Mouse (Mus musculus) A20 (cell line): ENCODE measurements at regions not wholly inside any gene's neighbourhood (a gene's known extent, or its start where the extent isn't known, plus 50 kb on each side); places are given as distances from the start of the nearest gene placed in this dataset.
A peak's percentile ranks its signal among the peaks of the same experiment; 100 is the strongest.

Source experiments
- DNase-seq: peaks from one replicate; pipeline ENCODE4 v3.0.0-alpha.2; 2011; ENCODE audit warnings: low read depth, low spot score

DNA sequence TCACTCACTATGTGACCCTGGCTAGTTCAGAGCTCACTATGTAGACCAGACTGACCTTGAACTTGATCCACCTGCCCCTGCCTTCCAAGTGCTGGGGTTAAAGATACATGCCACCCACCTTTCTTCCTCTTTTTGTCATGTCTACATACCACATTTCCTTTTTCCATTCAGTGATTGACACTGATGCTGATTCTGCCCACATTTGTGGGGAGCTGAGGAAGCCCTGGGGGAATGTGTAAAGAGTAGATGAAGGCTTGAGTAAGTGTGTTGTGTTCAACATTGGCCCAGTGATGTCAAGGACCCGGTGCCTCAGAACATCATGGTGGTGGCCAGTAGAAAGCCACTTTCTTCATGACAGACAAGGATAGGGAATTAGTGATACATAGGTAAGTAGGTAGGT lies 201.3 kb downstream of the Rpap3 start:
- DNase-seq: no peak

DNA sequence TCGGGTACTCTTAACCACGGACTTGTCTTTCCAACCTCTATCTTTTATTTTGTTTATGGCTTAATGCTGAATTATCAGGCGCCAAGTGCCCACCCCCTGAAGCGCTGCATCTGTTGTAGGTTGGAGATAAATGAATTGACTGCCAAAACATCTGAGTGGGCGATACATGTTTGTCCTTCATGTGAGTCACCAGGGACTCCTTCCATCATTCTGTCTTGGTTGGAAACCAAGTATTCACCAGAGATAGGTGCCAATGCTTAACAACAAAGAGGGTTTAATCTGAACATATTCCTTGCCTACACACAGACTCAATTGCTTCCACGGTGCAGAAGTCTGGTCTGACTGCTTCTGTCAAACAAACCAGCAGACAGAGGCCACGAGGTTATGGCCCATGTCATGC lies 203.6 kb downstream of the Rpap3 start:
- DNase-seq: no peak

DNA sequence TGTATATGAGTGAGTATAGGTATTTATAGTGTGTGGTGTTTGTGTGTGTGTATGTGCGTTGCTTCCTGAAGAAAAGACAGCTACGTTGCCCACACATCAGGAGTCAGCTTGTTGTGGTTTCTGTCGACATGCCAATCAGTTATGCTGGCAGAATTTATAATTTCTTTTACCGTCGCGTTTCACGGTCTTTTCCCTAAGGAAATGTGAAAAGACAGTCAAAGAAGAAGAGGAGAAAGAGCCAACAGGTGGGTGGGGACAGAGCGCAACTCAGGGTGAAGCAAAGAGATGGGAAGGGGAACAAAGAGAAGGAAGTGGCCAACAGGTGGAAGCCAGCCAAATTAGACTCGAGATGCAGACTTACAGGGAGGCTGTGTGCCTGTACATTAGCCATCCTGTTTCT lies 204.2 kb downstream of the Rpap3 start:
- DNase-seq: no peak

DNA sequence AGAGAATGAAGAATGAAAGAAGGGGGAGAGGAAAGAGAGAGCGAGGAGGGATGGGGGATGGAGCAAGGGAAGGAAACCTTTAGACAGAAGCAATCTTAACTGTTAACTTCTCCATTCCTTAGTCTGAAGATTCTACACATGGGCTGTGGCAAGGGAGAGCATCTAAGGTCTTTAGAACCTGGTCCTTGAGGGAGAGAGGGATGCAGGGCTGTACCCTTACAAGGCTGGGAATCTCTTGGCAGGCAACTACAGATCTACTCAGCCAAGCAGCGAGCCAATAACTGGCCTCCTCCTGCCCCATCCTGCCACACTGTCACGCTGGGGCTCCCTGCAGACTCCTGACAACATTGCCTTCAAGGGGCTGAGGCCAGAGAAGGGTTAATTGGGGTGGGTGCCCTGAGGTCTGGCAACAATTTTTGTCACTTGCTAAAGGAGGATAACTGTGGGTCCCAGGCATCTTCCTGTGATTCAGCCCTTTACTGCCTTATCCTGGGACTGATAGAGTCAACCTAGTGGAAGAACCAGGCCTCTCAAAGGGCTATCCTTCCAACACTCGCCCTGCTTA lies 205.7 kb downstream of the Rpap3 start:
- DNase-seq: no peak

DNA sequence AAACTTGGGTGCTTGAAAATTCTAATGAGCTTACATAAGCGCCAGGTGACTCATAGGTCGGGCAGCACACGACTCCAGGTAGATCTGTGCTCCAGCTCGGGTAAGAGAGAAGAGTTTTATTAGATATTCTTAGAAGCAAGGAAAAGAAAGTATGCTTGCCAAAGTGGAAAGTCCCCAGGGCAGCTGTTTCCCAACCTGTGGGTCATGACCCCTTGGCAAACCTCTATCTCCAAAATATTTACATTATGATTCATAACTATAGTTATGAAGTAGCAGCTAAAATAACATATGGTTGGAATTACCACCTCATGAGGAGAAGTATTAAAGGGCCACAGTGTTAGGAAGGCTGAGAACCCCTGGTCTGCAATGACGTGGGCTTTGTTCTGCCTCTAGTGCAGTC lies 206.4 kb downstream of the Rpap3 start:
- DNase-seq: no peak

DNA sequence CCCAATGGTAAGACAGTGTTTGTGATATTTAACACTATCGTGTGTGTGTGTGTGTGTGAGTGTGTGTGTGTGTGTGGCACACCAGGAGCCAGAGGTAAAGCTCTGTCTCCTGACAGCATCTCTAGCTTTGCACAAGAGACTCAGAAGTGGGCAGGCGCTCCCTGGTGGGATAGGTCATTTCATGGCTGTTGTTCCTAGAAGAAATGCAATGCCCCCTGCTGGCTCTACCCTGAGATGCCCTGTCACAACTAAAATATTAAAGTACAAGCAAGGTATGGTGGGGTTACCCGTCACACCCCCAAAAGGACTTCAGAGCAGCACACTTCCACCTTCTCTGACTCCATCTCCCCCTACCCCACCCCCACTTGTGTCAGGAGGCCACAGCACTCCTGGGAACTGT lies 207.2 kb downstream of the Rpap3 start:
- DNase-seq: peak; percentile 33

DNA sequence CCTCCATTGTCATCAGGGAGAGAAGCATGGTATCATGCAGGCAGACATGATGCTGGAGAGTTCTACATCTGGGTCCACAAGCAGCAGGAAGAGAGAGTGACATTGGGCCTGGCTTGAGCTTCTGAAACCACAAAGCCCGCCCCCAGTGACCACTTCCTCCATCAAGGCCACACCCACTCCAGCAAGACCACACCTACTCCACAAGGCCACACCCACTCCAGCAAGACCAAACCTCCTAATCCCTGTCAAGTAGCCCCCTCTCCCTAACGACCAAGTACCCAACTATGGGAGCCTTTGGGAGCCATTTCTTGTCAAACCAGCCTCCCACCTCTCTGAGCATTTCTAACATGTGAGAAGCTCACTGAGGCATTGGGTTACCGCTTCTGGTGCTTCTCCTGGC lies 209.6 kb downstream of the Rpap3 start:
- no peak for DNase-seq

DNA sequence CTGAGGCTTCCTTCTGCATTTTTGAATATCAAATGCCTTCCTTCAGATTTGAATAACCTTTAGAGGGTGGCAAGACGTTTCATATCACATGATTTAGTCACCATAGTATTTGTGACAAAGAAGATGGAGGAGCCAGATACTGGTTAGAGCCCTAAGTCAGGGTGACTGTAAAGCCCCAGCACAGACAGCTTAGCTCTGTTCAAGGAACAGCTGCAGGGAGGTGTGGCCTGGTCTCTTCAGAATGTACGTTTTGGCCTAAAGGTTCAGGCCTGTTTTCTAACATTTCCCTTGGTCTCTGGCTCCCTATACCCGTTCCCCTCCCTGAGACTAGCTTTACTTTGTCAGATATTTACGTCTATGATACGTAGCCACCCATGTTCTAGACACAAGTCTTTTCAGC lies 212.3 kb downstream of the Rpap3 start:
- DNase-seq: no peak

DNA sequence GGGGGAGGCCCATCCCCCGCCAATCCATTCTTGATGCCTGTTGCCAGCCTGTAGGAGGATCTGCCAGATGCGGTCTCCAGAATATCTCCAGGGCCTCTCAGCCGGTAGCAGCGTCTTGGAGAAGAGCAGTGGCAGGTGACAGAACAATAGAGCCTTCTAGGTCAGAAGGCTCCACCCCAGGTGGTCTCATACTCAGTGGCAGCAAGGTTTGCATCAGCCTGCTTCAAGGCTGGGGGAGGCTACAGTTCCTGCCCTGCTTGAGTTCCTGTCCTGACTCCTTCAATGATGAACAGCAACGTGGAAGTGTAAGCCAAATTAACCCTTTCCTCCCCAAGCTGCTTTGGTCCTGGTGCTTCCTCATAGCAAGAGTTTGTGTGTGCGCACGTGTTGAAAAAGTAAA lies 213.8 kb downstream of the Rpap3 start:
- no peak for DNase-seq

DNA sequence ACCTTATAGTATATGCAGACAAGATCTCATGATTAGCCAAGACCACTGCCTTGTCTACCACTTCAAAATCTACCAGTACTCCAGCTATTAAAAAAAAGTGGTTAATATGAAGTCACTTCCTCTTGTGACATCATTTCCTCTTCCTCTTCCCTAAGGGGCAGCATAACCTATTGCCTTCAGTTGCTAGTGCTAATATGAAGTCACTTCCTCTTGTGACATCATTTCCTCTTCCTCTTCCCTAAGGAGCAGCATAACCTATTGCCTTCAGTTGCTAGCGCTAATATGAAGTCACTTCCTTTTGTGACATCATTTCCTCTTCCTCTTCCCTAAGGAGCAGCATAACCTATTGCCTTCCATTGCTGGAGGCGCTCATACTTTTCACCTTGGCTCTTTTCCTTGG lies 218.2 kb downstream of the Rpap3 start:
- DNase-seq: no peak

DNA sequence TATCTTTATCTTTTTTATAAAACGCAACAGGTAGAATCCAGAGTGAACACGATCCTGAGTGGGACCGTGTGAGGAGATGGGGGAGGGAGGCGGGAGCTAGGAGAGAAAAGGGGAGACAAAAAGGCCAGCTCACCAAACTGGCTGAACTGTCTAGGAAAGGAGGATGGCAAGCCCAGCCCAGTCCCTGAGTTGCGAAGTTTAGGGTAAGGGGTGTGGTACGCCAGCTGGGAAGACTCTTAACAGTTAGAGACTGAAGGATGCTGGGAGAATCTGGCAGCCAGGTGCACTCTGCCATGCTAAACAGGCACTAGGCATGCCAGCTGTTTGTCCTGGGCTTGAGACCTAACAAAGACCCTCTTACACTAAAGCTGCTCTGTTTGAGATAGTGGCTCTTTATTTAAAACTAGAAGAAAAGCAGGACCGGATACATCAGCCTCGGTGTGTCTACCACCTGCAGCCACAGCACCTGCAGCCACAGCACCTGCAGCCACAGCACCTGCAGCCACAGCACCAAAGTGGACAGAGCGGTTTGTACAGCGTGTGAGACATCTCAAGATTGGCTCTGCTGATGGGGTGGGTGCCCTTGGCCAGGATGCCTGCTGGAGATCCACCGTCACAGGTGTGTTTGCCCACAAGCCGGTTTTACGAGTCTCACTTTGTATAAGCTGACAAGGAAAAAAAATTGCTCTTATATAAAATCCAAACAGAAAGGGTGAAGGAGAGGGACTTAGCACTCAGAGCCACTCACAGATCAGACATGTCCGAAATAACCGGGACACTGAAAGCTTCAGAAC lies 225.1 kb upstream of the Amigo2 start:
- DNase-seq: peak; percentile 31

DNA sequence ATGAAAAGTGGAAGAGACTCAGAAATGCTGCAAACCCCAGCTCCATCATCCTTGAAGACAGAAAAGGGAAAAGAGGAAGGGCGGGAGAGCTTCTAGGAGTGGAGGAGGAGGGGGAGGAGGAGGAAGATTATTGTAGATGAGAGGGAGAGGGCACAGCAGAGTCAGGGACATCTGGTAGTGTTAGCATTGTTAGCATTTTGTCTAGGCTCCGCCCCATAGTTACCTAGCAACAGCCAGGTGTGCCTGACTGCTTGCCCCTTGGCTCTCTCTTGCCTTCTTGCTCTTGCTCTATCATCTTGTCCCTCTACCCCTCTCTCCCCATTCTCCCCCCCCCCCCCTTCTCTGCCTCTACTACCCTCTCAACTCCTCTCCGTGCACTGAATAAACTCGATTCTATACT lies 224.4 kb upstream of the Amigo2 start:
- no peak for DNase-seq

DNA sequence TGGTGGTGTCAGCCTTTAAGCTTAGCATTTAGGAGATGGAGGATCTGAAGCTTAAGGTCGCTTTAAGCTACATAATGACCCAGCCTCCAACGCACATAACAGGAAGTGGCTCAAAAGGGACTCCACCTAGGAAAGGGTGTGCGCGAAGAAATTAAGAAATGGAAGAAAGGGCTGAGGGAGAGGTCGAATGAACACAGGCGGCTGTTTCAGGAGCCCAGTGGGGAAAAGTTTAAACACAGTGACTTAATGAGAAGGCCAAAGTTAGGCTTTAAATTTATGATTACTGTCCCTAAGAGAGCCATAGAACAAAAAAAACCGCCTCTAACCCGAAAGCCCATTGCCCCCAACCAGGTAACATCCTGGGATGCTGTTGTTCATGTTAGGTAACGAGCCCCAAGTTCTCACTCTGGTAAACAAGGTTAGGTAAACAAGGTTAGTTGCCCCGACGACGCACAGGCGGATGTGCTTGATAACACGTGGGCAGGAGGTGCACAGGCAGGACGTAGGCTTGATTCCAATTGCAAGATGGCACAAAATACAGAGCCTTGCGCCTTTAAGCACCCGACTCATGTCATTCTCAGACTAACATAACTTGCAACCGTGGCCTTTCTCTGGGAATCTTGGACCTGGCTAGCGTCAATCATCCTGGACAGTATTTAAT lies 222.7 kb upstream of the Amigo2 start:
- peak; percentile 49 for DNase-seq

DNA sequence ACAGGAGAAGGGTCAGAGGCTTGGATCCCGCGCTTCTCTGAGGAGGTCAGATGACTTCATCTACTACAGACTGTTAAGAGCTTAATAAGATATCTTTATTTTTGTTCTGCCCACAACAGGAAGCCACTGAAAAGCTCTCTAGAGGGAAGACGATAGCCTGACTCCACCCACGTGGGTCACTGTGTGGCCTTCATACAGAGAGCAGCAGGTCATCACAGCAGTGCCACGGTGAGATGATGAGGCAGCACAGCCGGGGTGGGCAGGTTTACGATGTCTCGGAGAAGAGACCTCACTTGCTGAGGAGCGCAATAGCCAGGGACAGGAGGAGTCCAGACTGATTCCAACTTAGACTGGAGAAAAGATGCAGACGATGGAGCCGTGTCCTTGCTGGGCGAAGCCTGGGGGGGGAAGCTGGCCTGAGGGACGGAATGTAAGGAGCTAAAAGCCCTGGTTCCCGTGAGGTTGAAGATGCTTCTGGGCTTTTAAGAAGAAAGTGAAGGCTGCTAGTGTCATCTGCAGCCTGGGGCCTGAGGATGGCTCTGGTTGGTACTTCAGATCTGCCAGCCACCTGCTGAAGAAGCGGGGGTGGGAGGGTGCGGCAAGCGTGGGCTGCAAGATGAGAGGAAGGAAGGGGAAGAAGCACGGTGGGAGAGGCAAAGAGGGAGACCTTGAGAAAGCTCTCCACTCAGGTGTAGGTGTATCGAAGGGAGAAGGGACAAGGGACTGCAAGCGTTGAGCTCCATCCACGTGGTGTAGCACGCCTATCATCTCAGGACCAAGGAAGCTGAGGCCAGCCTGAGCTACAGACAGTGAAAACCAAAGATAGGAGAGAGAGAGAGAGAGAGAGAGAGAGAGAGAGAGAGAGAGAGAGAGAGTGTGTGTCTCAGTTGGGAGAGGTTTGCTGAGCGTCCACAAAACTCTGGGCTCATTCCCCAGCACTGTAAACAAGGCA lies 221.9 kb upstream of the Amigo2 start:
- peak; percentile 35 for DNase-seq

DNA sequence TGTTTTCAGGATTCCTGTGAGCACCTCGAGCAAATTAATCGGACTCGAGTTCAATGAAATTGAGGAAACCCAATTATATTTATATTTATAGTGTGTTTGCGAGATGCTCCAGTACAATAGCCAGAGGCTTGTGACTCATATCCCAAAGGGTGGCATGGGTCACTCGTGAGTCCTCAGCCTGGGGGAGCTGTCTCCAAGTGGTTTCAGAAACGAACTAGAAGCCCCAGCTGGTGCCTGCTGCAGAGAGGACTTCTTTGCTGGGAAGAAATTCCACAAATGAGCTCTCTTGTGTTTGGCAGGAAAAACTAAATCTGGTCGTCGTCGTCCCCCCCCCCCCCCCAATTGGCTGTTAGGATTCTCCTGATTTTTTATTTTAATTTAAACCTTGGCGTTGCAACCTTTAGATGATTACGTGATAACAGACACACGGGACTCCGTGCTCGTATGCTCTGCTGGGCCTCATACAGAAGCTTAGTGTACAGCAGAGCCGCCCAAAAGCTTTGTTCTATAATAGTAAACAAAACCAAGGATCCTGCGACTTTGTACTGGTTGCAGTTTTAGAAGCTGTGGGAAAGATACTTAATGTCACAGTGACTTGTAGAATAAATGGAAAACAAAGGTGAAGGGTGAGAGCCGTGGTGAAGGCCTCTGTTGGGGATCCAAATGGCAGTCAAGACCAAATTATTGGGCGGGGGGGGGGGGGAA lies 220.8 kb upstream of the Amigo2 start:
- no peak for DNase-seq

DNA sequence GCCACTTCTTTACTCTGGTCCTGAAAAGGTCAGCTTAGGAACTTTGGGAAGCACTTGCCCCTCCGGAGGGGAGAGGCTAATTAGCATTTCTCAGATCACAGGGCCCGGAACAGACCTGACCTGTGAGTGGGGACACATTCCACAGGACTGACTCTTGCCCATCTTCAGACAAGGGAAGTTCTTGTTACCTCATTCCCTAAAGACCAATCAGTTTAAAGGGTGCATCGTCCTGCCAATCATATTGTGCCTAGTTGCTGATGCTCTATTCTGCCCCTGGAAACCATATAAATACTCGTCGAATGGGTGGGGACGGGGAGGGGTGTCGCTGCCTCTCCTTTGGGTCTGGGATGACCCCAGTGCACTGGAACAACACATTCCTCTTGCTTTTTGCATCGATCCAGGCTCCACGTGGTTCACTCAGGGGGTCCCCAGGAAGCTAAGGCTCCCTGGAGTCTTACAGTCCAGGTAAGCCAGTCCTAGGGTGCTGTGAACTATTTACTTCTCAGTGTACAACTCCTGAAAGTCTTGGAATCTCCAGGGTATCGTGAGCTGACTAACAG lies 219.9 kb upstream of the Amigo2 start:
- DNase-seq: no peak

DNA sequence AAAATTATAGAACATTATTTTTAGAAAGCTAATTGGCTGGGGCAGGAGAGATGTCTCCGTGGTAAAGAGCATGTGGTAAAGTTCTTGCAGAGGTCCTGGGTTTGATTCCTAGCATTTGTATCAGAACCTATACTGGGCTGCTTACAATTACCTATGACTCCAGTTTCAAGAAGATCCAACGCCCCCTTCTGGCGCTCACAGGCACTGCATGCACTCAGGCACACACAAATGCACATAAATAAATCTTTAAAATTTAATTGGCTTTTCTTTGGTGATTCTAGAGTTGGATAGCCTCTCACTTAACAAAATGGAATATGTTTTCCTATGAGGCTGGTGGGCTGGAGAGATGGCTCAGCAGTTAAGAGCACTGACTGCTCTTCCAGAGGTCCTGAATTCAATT lies 219.0 kb upstream of the Amigo2 start:
- DNase-seq: peak; percentile 33

DNA sequence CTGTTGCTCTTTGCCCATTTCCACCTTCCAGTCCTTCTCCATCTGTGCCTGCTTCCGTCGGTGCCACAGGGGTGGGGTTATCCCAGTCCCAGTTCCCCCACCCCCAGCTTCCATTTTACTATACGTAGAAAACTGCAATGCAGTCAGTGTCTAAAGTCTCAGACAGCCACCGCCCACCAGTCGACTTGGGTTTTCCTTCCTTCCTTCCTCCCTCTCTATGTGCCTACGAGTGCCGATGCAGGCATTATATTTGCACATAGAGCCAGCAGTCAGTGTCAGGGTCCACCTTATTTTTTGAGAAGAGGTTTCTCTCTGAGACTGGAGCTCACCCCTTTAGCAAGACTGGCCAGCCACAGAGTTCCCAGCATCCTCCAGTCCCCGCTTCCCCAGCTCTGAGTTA lies 218.3 kb upstream of the Amigo2 start:
- DNase-seq: no peak

DNA sequence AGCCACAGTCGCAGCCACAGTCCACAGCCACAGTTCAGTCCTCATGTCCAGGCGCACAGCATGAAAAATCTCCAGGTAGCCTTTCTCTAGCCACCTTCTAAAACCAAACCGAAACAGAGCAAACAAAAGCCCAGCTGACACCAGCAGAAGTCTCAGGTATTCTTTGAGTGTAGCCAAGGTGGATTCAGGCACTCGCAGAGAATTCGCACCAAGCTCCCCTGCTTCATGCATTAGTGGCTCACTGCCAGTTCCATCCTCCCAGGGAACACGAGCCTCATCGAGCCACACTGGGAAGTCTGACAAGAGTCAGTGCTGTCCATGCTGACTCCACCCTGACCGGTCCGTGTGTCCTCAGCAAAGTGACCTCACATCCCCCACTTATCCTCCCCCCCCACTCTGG lies 217.7 kb upstream of the Amigo2 start:
- DNase-seq: no peak

DNA sequence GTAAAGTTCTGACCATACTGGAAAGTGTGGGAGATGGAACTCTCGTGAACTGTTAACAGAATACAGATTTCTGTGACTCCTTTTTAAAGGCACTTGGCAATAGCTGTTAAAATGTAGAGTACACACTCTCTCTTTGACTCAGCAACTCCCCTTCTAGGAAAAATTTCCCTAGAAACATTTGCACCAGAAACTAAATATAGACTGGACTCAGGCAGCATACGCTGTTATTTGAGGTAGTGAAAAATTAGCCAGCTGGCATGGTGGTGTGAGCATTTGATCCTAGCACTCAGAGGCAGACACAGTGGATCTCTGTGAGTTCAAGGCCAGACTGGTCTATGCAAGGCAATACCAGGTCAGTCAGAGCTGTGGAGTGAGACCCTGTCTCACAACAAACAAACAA lies 215.5 kb upstream of the Amigo2 start:
- DNase-seq: no peak

DNA sequence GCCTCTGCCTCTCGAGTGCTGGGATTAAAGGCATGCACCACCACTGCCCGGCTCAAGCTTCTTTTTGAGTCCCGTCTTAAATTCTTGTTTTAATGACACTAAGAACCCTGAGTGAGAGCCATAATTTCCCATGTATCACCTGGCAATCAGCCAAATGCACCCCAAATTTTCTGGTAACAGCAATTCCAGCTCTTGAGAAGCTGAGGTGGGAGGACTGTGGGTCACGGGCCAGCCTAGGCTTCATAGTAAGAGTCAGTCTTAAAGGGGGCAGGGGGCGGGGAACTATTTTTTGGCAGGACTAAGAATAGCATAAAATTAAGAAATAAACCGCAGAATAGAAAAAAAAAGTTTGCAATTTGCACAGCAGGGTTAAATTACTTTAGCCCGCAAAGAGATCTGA lies 214.9 kb upstream of the Amigo2 start:
- no peak for DNase-seq
